Mouse (Mus musculus): ENCODE results near the gene Camkmt.

Gene Camkmt

DNA sequence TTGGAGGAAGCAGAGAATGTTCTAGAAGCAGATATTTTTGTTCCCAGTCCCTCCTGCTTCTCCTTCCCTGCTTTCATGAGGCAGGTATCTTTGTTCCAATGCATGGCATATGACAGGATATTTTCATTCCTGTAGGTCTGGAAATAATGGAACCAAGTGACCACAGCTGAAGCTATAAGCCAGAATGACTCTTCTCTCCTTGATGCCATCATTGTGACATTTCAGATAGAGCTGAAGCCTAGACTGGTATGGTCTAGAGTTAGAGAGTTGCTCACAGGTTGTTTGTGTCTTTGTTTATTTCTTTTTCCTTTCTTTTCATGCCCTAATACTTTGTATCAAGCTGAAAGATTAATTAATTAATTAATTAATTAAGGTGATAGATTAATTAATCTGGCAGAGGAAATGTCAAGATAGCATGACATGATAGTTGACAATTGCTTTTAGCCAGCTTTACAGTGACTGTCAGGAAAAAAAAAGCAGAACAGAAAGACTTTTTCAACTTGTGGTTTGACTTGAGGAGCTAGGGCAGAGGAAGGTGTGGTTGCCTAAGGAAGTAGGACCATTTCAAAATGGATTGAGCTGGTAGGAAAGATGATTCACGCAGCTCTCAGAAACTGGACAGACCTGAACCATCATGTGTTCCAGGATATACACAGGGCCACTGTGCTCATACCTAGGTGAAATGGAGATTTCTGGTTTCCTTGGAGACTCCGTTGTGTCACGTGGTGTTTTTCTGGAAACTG, 404.8 kb downstream of the Camkmt start:
- no peak for DNase-seq (ENCODE audit: low read depth)

DNA sequence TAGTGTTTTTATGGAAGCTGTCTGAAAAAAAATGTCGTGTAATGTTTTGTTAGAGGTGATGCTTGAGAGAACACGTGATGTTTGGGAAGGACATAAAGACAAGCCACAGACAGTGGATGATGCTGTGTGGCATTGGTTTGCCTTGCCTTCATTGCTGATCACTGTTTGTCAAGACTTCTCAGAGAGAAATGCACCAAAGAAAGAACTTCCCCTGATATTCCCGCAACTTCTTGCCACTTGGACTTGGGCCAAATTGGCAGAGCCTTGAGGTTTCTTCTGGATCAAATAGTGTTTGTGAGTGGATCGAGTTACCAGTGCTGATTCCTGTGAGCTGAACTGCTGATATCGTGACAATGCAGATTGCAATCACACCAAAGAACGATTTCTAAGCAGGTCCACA, 405.5 kb downstream of the Camkmt start:
- DNase-seq (ENCODE audit: low read depth), result no peak

GRCm38 (mm10) chr17:85504888-85505287, 414.5 kb downstream of the Camkmt start:
- no peak for DNase-seq (ENCODE audit: low read depth)

GRCm38 (mm10) chr17:85506206-85507088, 416.1 kb downstream of the Camkmt start:
- no peak for DNase-seq (ENCODE audit: low read depth)

- no peak for DNase-seq (ENCODE audit: low read depth)
Observed at GRCm38 (mm10) chr17:85507089-85507460, 416.7 kb downstream of the Camkmt start.

All from induced T-regulatory cell, adult 2 months (primary cell).